Mouse (Mus musculus) brain, embryonic 14.5 days (tissue): Measurements from ENCODE around the gene Nbea. TPM values are rescaled to one million over a fixed set of nuclear protein-coding genes. Genes with fewer than 3 reads are reported as not detected.

ENCODE experiments used
- DNase-seq: peaks from one replicate; pipeline ENCODE4 v3.0.0-alpha.2; 2011; ENCODE audit warnings: low read depth
- CTCF ChIP-seq: fragments of 200-500 bp; IDR thresholded peaks from 2 replicates; pipeline ENCODE4 v1.5.1; 2012; ENCODE audit warnings: inconsistent platforms, mild to moderate bottlenecking, moderate library complexity, borderline replicate concordance; ENCODE audit not compliant: insufficient read depth, insufficient read length; ENCODE audit errors: extremely low read depth
- POLR2A ChIP-seq: fragments of 200-500 bp; IDR thresholded peaks from 2 replicates; pipeline ENCODE4 v1.6.1; 2012; ENCODE audit warnings: mild to moderate bottlenecking, inconsistent platforms, borderline replicate concordance; ENCODE audit not compliant: poor library complexity, insufficient read depth, insufficient read length, severe bottlenecking; ENCODE audit errors: extremely low read depth
- polyA plus RNA-seq: library from polyadenylated mRNA; depleted of rRNA; stranded (reverse); fragments of >200 nt; gene quantifications from 2 replicates; pipeline ENCODE4 v1.2.3, GENCODE M21; 2012

Gene Nbea
- polyA plus RNA-seq, 1 experiment: 156 TPM

GRCm38 (mm10) chr3:55814993-55815625, 368.4 kb downstream of the Nbea start:
- TF ChIP-seq CTCF: no peak
- TF ChIP-seq POLR2A: no peak
- DNase-seq: peak; percentile 60

GRCm38 (mm10) chr3:55794768-55795167, 388.7 kb downstream of the Nbea start:
- DNase-seq: no peak
- TF ChIP-seq CTCF (no peak), POLR2A (no peak)

DNA sequence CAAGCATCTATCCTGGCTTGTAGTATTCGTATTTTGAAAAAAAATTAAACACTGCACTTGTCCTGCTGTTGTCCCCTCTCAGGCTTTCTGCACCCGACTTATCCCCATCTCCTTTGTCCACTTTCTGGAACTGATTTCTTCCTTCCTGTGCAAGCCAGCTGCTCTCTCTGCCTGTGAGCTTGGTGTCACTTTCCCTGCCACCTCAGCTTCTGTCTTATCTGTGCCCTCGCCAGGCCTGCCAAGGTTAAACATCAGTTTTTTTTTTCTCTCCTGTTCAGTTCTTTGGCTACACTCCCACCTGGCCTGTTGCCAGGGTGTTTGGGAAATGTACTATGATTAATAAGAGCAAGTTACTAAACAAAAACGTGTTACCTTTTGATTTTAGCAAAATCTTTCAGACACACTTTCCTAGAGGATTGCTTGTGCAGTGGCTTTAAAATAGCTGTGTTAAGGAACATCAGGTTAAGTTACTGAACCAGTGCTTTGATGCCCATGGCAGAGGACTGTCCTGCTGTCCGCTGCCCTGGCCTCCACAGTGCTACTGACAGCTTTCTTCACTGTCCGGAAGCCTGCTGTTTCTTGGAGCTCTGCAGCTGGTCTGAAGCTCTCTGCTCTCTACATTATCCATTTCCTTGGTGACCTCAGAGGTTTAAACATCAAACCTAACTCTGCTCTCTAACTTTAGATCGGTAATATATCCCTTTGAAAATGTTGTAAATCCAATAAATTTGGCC, 389.5 kb downstream of the Nbea start:
- TF ChIP-seq POLR2A (no peak), CTCF (no peak)

DNA sequence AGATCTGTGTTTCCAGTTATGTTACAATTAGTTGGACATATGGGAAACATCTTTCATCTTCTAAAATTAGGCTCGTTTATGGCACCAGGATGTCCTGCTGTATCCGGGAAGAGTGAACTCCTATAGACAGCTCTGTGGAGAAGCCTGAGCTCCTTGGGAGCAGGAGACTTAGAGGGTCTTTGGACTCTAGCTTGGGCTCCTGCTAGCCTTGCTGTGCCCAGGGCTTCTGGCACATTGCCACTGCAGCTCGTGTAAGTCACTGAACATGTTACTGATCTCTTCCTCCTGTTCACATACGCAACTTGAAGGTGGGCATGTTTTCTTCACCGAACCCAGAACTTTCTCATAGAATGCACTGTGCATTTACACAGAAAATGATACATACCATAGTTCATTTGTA, 391.2 kb downstream of the Nbea start:
- DNase-seq: no peak

More for the DNA sequence above, 389.5 kb downstream of the Nbea start:
- DNase-seq: no peak

DNA sequence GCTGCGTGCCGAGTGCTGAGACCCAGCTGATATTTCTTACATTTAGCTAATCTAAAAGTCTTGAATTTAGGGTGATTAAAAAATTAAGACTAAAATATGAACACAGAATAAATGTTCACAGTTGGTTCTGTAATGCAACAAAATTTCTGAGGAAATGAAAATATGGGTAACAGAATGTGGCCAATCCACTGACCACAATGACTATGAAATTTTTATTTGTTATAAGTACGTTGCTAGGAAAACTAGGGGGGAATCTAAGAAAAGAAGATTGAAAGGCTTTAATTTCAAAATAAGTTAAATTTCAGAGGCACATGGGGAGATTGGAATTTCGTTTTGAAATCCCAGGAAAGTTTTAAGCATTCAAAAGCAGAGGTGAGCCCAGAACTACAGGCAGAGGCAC, 392.9 kb downstream of the Nbea start:
- TF ChIP-seq POLR2A (no peak), CTCF (no peak)
- DNase-seq: no peak

More for the DNA sequence above, 391.2 kb downstream of the Nbea start:
- TF ChIP-seq CTCF: no peak

DNA sequence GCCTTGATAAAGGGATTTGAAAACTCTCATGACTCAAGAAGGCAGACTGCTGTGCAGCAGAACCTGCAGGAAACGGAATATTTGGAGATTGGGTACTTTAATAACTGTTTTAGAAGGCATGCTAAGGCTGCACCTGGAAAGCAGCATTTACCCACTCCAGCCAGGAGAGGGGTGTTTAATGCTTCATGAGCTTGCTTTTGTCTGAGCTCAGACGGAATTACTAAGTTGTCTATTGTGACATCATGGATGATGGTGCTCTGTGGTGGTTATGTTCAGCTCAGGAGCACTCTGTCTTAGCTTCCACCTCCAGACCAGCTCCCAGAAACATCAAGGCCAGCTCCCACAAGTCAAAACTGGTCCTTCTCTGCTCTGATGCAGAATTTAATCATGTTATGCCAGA, 393.6 kb downstream of the Nbea start:
- TF ChIP-seq POLR2A (no peak), CTCF (no peak)
- peak; percentile 48 for DNase-seq

- peak; percentile 60 for DNase-seq
- TF ChIP-seq POLR2A (no peak), CTCF (no peak)
Measured at GRCm38 (mm10) chr3:55788621-55789201, 394.8 kb downstream of the Nbea start.

GRCm38 (mm10) chr3:55788214-55788586, 395.3 kb downstream of the Nbea start:
- no peak for DNase-seq
- TF ChIP-seq POLR2A (no peak), CTCF (no peak)

GRCm38 (mm10) chr3:55787487-55788213, 395.9 kb downstream of the Nbea start:
- peak; percentile 77 for DNase-seq
- TF ChIP-seq CTCF (no peak), POLR2A (no peak)

DNA sequence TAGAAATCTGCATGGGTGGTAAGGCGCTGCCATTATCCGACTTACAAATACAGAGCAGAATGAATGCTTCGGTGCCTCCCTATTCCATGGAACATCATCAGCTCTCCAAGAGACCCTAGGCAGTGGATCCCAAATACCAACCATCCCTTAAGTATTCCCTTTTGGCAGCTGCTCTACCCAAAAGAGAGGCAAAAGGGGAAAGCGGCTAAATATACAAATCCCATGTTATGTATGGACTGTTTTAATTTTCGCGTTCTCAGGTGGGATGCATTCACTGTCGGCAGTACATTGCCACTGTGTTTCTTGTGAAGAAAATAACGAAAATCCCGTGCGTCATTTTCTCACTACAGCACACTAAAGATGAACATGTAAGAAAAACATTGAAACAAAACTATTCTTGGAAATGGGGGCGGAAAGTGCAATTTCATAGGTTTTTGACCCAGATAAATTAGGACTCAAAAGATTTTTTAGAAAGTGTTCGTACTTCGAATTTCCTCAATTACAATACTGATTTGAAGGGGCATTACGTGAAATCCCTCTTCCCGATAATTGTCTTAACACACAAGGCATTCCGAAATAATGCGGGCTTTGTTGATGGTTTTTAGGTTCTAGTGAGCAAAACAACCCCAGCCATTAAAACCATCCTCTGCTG, 396.5 kb downstream of the Nbea start:
- TF ChIP-seq POLR2A (no peak), CTCF (no peak)
- peak; percentile 76 for DNase-seq

- TF ChIP-seq CTCF (no peak), POLR2A (no peak)
- DNase-seq: peak; percentile 63
Measured at GRCm38 (mm10) chr3:55785981-55786725, 397.3 kb downstream of the Nbea start.
